Mouse (Mus musculus) heart, embryonic 11.5 days (tissue): ENCODE data around the gene Ormdl2. TPM values are rescaled to one million over a fixed set of nuclear protein-coding genes. Genes with fewer than 3 reads are reported as not detected.

ENCODE experiments used
- ATAC-seq: fragments of 200-750 bp; cut with Nextera tagmentation; replicated peaks from 2 replicates; pipeline ENCODE4 v1.8.0; 2017; ENCODE audit warnings: moderate library complexity; ENCODE audit not compliant: insufficient number of reproducible peaks, low FRiP score, low TSS enrichment
- H3K27ac ChIP-seq: fragments of 300-500 bp; sonication (generic); 2 replicates; pipeline ENCODE4 v1.5.1; 2014; ENCODE audit warnings: mild to moderate bottlenecking, low read depth, low read length
- H3K27me3 ChIP-seq: fragments of 300-500 bp; sonication (generic); 2 replicates; pipeline ENCODE4 v1.6.1; 2014; ENCODE audit warnings: mild to moderate bottlenecking, low read length, mixed read lengths; ENCODE audit not compliant: control insufficient read depth, insufficient read depth
- H3K36me3 ChIP-seq: fragments of 300-500 bp; sonication (generic); 2 replicates; pipeline ENCODE4 v1.6.1; 2014; ENCODE audit warnings: mild to moderate bottlenecking, low read length, moderate library complexity, mixed read lengths; ENCODE audit not compliant: control insufficient read depth, insufficient read depth
- H3K4me1 ChIP-seq: fragments of 300-500 bp; sonication (generic); 2 replicates; pipeline ENCODE4 v1.6.1; 2014; ENCODE audit warnings: low read length; ENCODE audit not compliant: control insufficient read depth, insufficient read depth
- H3K4me2 ChIP-seq: fragments of 300-500 bp; sonication (generic); 2 replicates; pipeline ENCODE4 v1.6.1; 2014; ENCODE audit warnings: mild to moderate bottlenecking, moderate library complexity
- H3K4me3 ChIP-seq: fragments of 300-500 bp; sonication (generic); 2 replicates; pipeline ENCODE4 v1.5.1; 2014; ENCODE audit warnings: low read depth, low read length
- H3K9ac ChIP-seq: fragments of 300-500 bp; sonication (generic); 2 replicates; pipeline ENCODE4 v1.6.1; 2014; ENCODE audit warnings: mild to moderate bottlenecking, low read depth, low read length, moderate library complexity
- H3K9me3 ChIP-seq: fragments of 300-500 bp; sonication (generic); replicated peaks from 2 replicates; pipeline ENCODE4 v1.6.1; 2016; ENCODE audit warnings: low read length; ENCODE audit not compliant: control insufficient read depth
- WGBS: fragments of 180-500 bp; shearing (Covaris S2); extraction: QIAGEN DNeasy Blood & Tissue Kit; methylation state at CpG from one replicate; pipeline ENCODE4 v1.1.7; 2014; ENCODE audit not compliant: insufficient replicate concordance; 5-methylcytosine and 5-hydroxymethylcytosine counted together
- polyA plus RNA-seq: library from polyadenylated mRNA; unstranded; fragments of >200 nt; fragmentation: Nextera tagmentation; extraction: Ambion mirVana; gene quantifications from 2 replicates; pipeline ENCODE4 v1.2.1, GENCODE M21; 2014

Ormdl2 gene
- polyA plus RNA-seq, 1 experiment from 2014 or later = 60.3 TPM

- WGBS = 89% methylated on average over 8 of the region's 8 CpGs
- peaks cover 29% of the 10 kb centered on the region for H3K4me1 ChIP-seq
These were observed 14.4 kb downstream of the Ormdl2 start for GRCm38 (mm10) chr10:128807018-128807417.

GRCm38 (mm10) chr10:128806086-128806485, 15.4 kb downstream of the Ormdl2 start:
- Histone ChIP-seq H3K27ac (peak overlapping the region; percentile 98; the same call in 1 of the 2 replicates), H3K4me2 (peak overlapping the region; percentile 70), H3K27me3 (no peaks in the 10 kb centered on the region), H3K36me3 (0 out of 2 replicates have a peak, but pooled peaks cover 4% of the 10 kb centered on the region), H3K4me1 (peaks cover 29% of the 10 kb centered on the region), H3K4me3 (peak overlapping the region; percentile 87), H3K9me3 (no peaks in the 10 kb centered on the region), H3K9ac (peak overlapping the region; percentile 94)
- no peak for ATAC-seq
- 55% methylated on average over 6 of the region's 6 CpGs for WGBS

More at GRCm38 (mm10) chr10:128807018-128807417, 14.4 kb downstream of the Ormdl2 start:
- no peak overlapping the region for H3K27ac ChIP-seq
- H3K4me3 ChIP-seq = peak overlapping the region; percentile 87
- no peaks in the 10 kb centered on the region for H3K27me3 ChIP-seq
- H3K9me3 ChIP-seq = no peaks in the 10 kb centered on the region
- H3K36me3 ChIP-seq = 0 out of 2 replicates have a peak, but pooled peaks cover 4% of the 10 kb centered on the region
- ATAC-seq = no peak
- H3K4me2 ChIP-seq = peak overlapping the region; percentile 70
- H3K9ac ChIP-seq = peak overlapping the region; percentile 43

- H3K4me2 ChIP-seq = peak overlapping the region; percentile 70
- H3K4me1 ChIP-seq = peaks cover 29% of the 10 kb centered on the region
- ATAC-seq = peak; percentile 92
- peak overlapping the region; percentile 98 for H3K27ac ChIP-seq
- H3K27me3 ChIP-seq = no peaks in the 10 kb centered on the region
- no peaks in the 10 kb centered on the region for H3K9me3 ChIP-seq
- 0 out of 2 replicates have a peak, but pooled peaks cover 4% of the 10 kb centered on the region for H3K36me3 ChIP-seq
- WGBS = under 1% methylated on average over 61 of the region's 70 CpGs
- H3K9ac ChIP-seq = peak overlapping the region; percentile 94
- H3K4me3 ChIP-seq = peak overlapping the region; percentile 87
These were observed 16.1 kb downstream of the Ormdl2 start for GRCm38 (mm10) chr10:128805092-128806000.

- Histone ChIP-seq H3K27me3 (no peaks in the 10 kb centered on the region), H3K9me3 (no peaks in the 10 kb centered on the region), H3K27ac (peak within 1 kb of the TSS; percentile 98), H3K4me2 (peak within 1 kb of the TSS; percentile 70), H3K9ac (peak within 1 kb of the TSS; percentile 94), H3K4me1 (peaks cover 28% of the 10 kb centered on the region), H3K36me3 (0 out of 2 replicates have a peak, but pooled peaks cover 4% of the 10 kb centered on the region), H3K4me3 (peak within 1 kb of the TSS; percentile 87)
- ATAC-seq = peak; percentile 61
- WGBS = under 1% methylated on average over 27 of the region's 28 CpGs
These were observed 17.0 kb downstream of the Ormdl2 start, which contains the start of gene Tmem198b for GRCm38 (mm10) chr10:128804271-128805091. Tmem198b (minus strand) TSS chr10:128804370.

- Histone ChIP-seq H3K27ac (peak within 1 kb of the TSS; percentile 98), H3K4me1 (peaks cover 24% of the 10 kb centered on the region), H3K4me3 (peak within 1 kb of the TSS; percentile 87), H3K27me3 (no peaks in the 10 kb centered on the region), H3K9me3 (no peaks in the 10 kb centered on the region), H3K9ac (peak within 1 kb of the TSS; percentile 94), H3K4me2 (peak within 1 kb of the TSS; percentile 70), H3K36me3 (0 out of 2 replicates have a peak, but pooled peaks cover 3% of the 10 kb centered on the region)
- 0 out of 2 replicates have a peak, but pooled peaks have one; percentile 23 for ATAC-seq
- WGBS = under 1% methylated on average over 14 of the region's 14 CpGs
These were observed 17.6 kb downstream of the Ormdl2 start, which contains the start of gene Dnajc14 for GRCm38 (mm10) chr10:128803771-128804270. Dnajc14 (plus strand) TSS chr10:128804062.

- no peaks in the 10 kb centered on the region for H3K36me3 ChIP-seq
- no peaks in the 10 kb centered on the region for H3K27me3 ChIP-seq
- H3K4me2 ChIP-seq = peak overlapping the region; percentile 70
- no peaks in the 10 kb centered on the region for H3K9me3 ChIP-seq
- no peak for ATAC-seq
- H3K27ac ChIP-seq = peak overlapping the region; percentile 98
- WGBS = 15% methylated on average over 6 of the region's 6 CpGs
- peak overlapping the region; percentile 94 for H3K9ac ChIP-seq
- peak overlapping the region; percentile 87 for H3K4me3 ChIP-seq
- peaks cover 21% of the 10 kb centered on the region for H3K4me1 ChIP-seq
These were observed 18.1 kb downstream of the Ormdl2 start for GRCm38 (mm10) chr10:128803361-128803760.

- Histone ChIP-seq H3K9ac (no peak overlapping the region), H3K27me3 (no peaks in the 10 kb centered on the region), H3K9me3 (no peaks in the 10 kb centered on the region), H3K36me3 (no peaks in the 10 kb centered on the region), H3K4me3 (peak overlapping the region; percentile 87), H3K27ac (no peak overlapping the region), H3K4me1 (peaks cover 21% of the 10 kb centered on the region), H3K4me2 (peak overlapping the region; percentile 70)
- no peak for ATAC-seq
- 60% methylated on average over 4 of the region's 4 CpGs for WGBS
These were observed 18.5 kb downstream of the Ormdl2 start for GRCm38 (mm10) chr10:128802956-128803355.
